Mouse (Mus musculus): Measurements from ENCODE around the gene Snrpf. TPM values are rescaled to one million over a fixed set of nuclear protein-coding genes. Genes with fewer than 3 reads are reported as not detected.

Snrpf gene
- polyA plus RNA-seq, 2 experiments = 129 to 181 TPM

GRCm38 (mm10) chr10:93603256-93603655, 13.8 kb upstream of the Snrpf start:
- ATAC-seq (ENCODE audit: low FRiP score, low read depth) (no peak), DNase-seq (ENCODE audit: low spot score) (no peak)
- Histone ChIP-seq H3K4me1 (ENCODE audit: control insufficient read depth, insufficient read depth, low read length) (no peaks in the 10 kb centered on the region), H3K9ac (ENCODE audit: low read depth, low read length, severe bottlenecking) (no peak overlapping the region), H3K4me2 (replicated peaks; ENCODE audit: low read depth, low read length, severe bottlenecking) (no peak overlapping the region), H3K4me3 (replicated peaks; ENCODE audit: low read length) (no peak overlapping the region), H3K9me3 (ENCODE audit: control insufficient read depth, low read length) (0 out of 2 replicates have a peak, but pooled peaks cover 6% of the 10 kb centered on the region), H3K27ac (replicated peaks; ENCODE audit: low read depth, low read length) (no peak overlapping the region), H3K27me3 (ENCODE audit: control insufficient read depth, insufficient read depth, low read length) (no peaks in the 10 kb centered on the region), H3K36me3 (ENCODE audit: control insufficient read depth, insufficient read depth, low read length) (no peaks in the 10 kb centered on the region)
- WGBS = 97% methylated on average over 1 of the region's 1 CpGs
- no peak for TF ChIP-seq POLR2A (IDR thresholded peaks at IDR 0.05; ENCODE audit: borderline replicate concordance, extremely low read depth, insufficient read depth, insufficient read length)

DNA sequence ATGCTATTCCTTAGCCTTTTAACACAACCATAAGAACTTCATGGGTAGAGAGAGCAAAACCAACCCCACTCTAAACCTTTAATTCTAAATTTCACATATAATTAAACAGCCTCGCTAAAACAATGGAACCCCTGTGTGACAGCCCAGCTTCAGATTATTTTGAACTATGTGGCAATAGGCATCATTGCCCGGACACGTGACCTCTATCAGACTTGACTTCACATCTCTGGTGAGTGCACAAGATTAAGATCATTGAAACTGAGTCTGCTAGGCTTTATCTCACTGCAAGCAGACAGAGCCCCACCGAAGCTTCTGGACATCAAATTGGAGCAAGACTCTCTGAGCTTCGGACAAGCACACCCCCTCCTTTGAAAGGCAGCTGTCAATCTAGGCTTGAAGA, 12.8 kb upstream of the Snrpf start:
- H3K9ac ChIP-seq (ENCODE audit: low read depth, low read length, severe bottlenecking) = no peak overlapping the region
- WGBS = 88% methylated on average over 5 of the region's 5 CpGs
- no peaks in the 10 kb centered on the region for H3K4me1 ChIP-seq (ENCODE audit: control insufficient read depth, insufficient read depth, low read length)
- 0 out of 2 replicates have a peak, but pooled peaks cover 6% of the 10 kb centered on the region for H3K9me3 ChIP-seq (ENCODE audit: control insufficient read depth, low read length)
- H3K27me3 ChIP-seq (ENCODE audit: control insufficient read depth, insufficient read depth, low read length) = no peaks in the 10 kb centered on the region
- no peaks in the 10 kb centered on the region for H3K36me3 ChIP-seq (ENCODE audit: control insufficient read depth, insufficient read depth, low read length)
- DNase-seq (ENCODE audit: low spot score) (no peak), ATAC-seq (ENCODE audit: low FRiP score, low read depth) (no peak)
- no peak overlapping the region for H3K4me2 ChIP-seq (replicated peaks; ENCODE audit: low read depth, low read length, severe bottlenecking)
- TF ChIP-seq POLR2A (IDR thresholded peaks at IDR 0.05; ENCODE audit: borderline replicate concordance, extremely low read depth, insufficient read depth, insufficient read length) = no peak
- H3K4me3 ChIP-seq (replicated peaks; ENCODE audit: low read length) = no peak overlapping the region
- no peak overlapping the region for H3K27ac ChIP-seq (replicated peaks; ENCODE audit: low read depth, low read length)

DNA sequence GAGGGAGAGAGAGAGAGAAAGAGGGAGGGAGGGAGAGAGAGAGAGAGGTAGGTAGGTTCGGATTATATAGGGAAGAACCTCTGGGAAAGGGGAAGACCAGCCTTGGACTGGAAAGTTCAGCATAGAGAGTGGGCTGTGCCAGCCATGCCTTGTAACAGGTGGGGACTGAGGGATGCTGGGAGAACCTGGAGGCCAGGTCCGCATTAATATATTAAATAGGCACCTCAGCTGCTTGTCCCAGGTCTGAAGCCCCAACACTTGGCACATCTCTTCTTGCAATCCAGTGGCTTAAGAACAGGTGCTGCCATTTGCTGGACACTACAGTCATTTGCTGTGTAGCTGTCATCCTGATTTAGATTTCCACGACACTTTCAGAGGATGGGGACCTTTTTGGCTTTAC, 7.1 kb upstream of the Snrpf start:
- Histone ChIP-seq H3K27ac (replicated peaks; ENCODE audit: low read depth, low read length) (no peak overlapping the region), H3K4me2 (replicated peaks; ENCODE audit: low read depth, low read length, severe bottlenecking) (no peak overlapping the region), H3K4me3 (replicated peaks; ENCODE audit: low read length) (no peak overlapping the region), H3K4me1 (ENCODE audit: control insufficient read depth, insufficient read depth, low read length) (no peaks in the 10 kb centered on the region), H3K9ac (ENCODE audit: low read depth, low read length, severe bottlenecking) (no peak overlapping the region), H3K9me3 (ENCODE audit: control insufficient read depth, low read length) (no peaks in the 10 kb centered on the region), H3K36me3 (ENCODE audit: control insufficient read depth, insufficient read depth, low read length) (no peaks in the 10 kb centered on the region), H3K27me3 (ENCODE audit: control insufficient read depth, insufficient read depth, low read length) (no peaks in the 10 kb centered on the region)
- 83% methylated on average over 3 of the region's 3 CpGs for WGBS
- no peak for DNase-seq (ENCODE audit: low spot score)
- ATAC-seq (ENCODE audit: low FRiP score, low read depth) = no peak
- no peak for TF ChIP-seq POLR2A (IDR thresholded peaks at IDR 0.05; ENCODE audit: borderline replicate concordance, extremely low read depth, insufficient read depth, insufficient read length)

- Histone ChIP-seq H3K4me2 (replicated peaks; ENCODE audit: low read depth, low read length, severe bottlenecking) (no peak overlapping the region), H3K9ac (ENCODE audit: low read depth, low read length, severe bottlenecking) (no peak overlapping the region), H3K27ac (replicated peaks; ENCODE audit: low read depth, low read length) (no peak overlapping the region), H3K27me3 (ENCODE audit: control insufficient read depth, insufficient read depth, low read length) (no peaks in the 10 kb centered on the region), H3K4me1 (ENCODE audit: control insufficient read depth, insufficient read depth, low read length) (no peaks in the 10 kb centered on the region), H3K9me3 (ENCODE audit: control insufficient read depth, low read length) (no peaks in the 10 kb centered on the region), H3K36me3 (ENCODE audit: control insufficient read depth, insufficient read depth, low read length) (no peaks in the 10 kb centered on the region), H3K4me3 (replicated peaks; ENCODE audit: low read length) (no peak overlapping the region)
- TF ChIP-seq POLR2A (IDR thresholded peaks at IDR 0.05; ENCODE audit: borderline replicate concordance, extremely low read depth, insufficient read depth, insufficient read length) = no peak
- WGBS = 51% methylated on average over 4 of the region's 4 CpGs
- ATAC-seq (ENCODE audit: low FRiP score, low read depth) (no peak), DNase-seq (ENCODE audit: low spot score) (no peak)
Observed at GRCm38 (mm10) chr10:93595831-93596230, 6.3 kb upstream of the Snrpf start.

DNA sequence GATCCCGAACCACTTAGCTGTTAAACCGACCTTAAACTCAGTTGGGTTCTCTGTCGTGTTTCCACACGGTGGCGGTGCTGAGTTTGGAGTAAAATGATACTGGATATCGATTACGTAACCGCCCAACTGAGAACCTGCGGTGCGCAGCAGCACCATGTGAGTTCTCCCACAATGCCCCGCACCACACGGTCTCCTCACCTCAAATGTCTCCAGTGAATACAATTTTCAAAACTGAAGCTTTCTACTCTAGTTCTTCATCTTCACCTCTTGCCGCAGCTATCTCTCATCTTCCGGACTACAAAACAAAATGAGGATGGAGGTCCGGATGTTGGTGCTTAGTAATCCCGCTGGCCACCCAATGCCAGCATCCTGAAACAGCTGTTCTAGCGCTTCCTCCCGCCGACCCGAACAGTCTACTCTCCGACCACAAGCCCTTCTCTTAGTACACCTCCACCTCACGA, 4.5 kb upstream of the Snrpf start:
- no peak overlapping the region for H3K27ac ChIP-seq (replicated peaks; ENCODE audit: low read depth, low read length)
- DNase-seq (ENCODE audit: low spot score) (peak; percentile 90), ATAC-seq (ENCODE audit: low FRiP score, low read depth) (peak; percentile 71)
- no peaks in the 10 kb centered on the region for H3K4me1 ChIP-seq (ENCODE audit: control insufficient read depth, insufficient read depth, low read length)
- peak overlapping the region; percentile 50 for H3K9ac ChIP-seq (ENCODE audit: low read depth, low read length, severe bottlenecking)
- no peaks in the 10 kb centered on the region for H3K27me3 ChIP-seq (ENCODE audit: control insufficient read depth, insufficient read depth, low read length)
- no peaks in the 10 kb centered on the region for H3K36me3 ChIP-seq (ENCODE audit: control insufficient read depth, insufficient read depth, low read length)
- peak overlapping the region; percentile 41 for H3K4me3 ChIP-seq (replicated peaks; ENCODE audit: low read length)
- no peaks in the 10 kb centered on the region for H3K9me3 ChIP-seq (ENCODE audit: control insufficient read depth, low read length)
- TF ChIP-seq POLR2A (IDR thresholded peaks at IDR 0.05; ENCODE audit: borderline replicate concordance, extremely low read depth, insufficient read depth, insufficient read length) = no peak
- WGBS = 1% methylated on average over 22 of the region's 22 CpGs
- H3K4me2 ChIP-seq (replicated peaks; ENCODE audit: low read depth, low read length, severe bottlenecking) = peak overlapping the region; percentile 70

GRCm38 (mm10) chr10:93592456-93592855, 3.0 kb upstream of the Snrpf start:
- H3K4me3 ChIP-seq (replicated peaks; ENCODE audit: low read length) = no peak overlapping the region
- H3K27ac ChIP-seq (replicated peaks; ENCODE audit: low read depth, low read length) = no peak overlapping the region
- no peak overlapping the region for H3K9ac ChIP-seq (ENCODE audit: low read depth, low read length, severe bottlenecking)
- H3K4me1 ChIP-seq (ENCODE audit: control insufficient read depth, insufficient read depth, low read length) = peaks cover 9% of the 10 kb centered on the region
- TF ChIP-seq POLR2A (IDR thresholded peaks at IDR 0.05; ENCODE audit: borderline replicate concordance, extremely low read depth, insufficient read depth, insufficient read length) = no peak
- no peak for DNase-seq (ENCODE audit: low spot score)
- H3K9me3 ChIP-seq (ENCODE audit: control insufficient read depth, low read length) = no peaks in the 10 kb centered on the region
- WGBS = 55% methylated on average over 12 of the region's 12 CpGs
- no peak overlapping the region for H3K4me2 ChIP-seq (replicated peaks; ENCODE audit: low read depth, low read length, severe bottlenecking)
- H3K27me3 ChIP-seq (ENCODE audit: control insufficient read depth, insufficient read depth, low read length) = no peaks in the 10 kb centered on the region
- no peaks in the 10 kb centered on the region for H3K36me3 ChIP-seq (ENCODE audit: control insufficient read depth, insufficient read depth, low read length)
- no peak for ATAC-seq (ENCODE audit: low FRiP score, low read depth)

All from limb, embryonic 14.5 days (tissue).